Mouse (Mus musculus) frontal cortex, postnatal 25 days (tissue): ENCODE data around the gene Dydc2.

Source experiments
- DNase-seq, 2 experiments: peaks; one replicate each; pipeline ENCODE4 v3.0.0; 2022; ENCODE audit warnings: low spot score in 2 of 2

Gene Dydc2

DNA sequence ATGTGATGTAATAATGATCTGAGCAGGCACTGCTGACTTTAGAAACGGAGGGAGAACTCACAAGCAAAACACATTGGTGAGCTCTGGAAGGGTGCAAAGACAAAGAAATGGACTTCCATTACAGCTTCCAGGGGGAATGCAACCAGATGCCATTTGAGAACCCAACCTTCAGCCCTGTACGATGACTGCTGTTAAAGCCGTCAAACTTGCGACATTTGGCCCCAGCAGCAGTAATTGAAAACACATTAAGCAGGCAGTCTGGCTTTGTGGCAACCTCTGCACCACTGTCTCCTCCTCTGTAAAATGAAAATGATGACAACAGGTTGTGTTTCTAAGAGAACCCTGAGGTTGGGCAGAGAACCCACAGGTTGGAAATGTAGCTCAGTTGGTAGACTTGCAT, 68.2 kb downstream of the Dydc2 start:
- DNase-seq: no peak

DNA sequence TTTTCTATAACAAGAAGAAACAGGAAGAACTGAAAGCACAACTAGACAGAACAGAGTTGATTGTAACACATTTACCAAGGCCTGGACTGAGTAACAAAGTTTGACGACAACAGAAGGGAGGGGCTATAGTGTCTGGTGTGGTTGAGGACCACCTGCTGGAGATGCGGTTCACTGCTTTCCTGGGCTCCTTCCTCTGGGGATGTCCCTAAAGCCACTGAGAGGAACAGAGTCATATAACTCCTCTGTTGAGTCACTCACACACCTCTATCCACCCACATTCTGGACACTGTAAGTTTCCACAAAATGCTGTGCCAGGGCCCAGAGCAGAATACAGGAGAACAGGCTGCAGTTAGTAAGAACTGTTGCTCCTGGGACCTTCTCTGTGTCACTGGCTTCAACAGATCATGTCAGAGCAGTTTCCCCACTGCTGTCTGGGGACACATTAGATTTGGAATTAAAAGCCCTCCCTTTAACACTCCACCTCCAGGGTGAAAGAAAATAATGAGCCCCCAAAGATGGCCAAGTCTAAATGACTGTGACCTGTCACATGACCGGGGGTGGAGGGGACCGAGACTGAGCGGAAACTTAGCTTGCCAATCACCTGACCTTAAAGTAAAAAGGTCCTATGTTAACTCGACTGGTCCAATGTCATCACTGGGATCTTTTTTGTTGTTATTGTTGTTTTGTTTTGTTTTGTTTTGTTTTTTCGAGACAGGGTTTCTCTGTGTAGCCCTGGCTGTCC, 68.9 kb downstream of the Dydc2 start:
- no peak for DNase-seq
